Mouse (Mus musculus): ENCODE measurements around the gene Dus3l.
A peak's percentile ranks its signal among the peaks of the same experiment; 100 is the strongest.

Gene Dus3l

GRCm38 (mm10) chr17:56754271-56755185, 10.0 kb upstream of the Dus3l start:
- DNase-seq (ENCODE audit: low spot score), result no peak

DNA sequence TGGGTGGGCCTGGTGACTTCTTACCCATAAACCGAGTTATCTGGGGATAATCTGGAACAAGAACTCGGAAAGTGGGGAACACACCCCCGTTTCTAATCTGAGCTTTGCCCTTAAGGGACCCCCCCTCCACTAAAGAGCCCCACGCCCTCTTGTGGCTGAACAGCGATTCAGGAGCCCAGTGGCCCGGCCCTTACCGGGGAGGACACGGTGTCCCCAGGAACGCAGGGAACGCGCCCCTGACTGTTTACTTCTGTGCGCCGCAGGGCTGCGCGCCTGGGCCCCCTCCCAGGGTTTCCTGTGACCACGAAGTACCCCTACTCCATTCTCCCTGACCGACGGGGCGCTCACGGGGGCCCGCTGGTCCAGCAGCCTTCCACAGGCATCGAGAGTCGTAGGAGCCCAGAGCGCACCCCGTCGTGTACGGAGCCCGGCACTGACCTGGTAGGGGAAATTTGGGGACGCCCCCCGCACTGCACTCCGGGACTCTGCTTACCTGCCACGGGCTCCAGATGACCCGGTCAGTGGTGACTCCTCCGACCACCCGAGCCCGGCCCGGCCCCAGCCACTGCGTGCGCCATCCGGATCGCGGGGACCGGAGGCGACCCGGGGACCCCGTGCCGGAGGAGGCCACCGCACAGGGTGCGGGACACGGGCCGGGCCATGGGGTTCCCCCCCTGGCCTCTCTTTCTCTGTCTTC, 7.7 kb upstream of the Dus3l start:
- DNase-seq (ENCODE audit: low spot score), result peak; percentile 68

DNA sequence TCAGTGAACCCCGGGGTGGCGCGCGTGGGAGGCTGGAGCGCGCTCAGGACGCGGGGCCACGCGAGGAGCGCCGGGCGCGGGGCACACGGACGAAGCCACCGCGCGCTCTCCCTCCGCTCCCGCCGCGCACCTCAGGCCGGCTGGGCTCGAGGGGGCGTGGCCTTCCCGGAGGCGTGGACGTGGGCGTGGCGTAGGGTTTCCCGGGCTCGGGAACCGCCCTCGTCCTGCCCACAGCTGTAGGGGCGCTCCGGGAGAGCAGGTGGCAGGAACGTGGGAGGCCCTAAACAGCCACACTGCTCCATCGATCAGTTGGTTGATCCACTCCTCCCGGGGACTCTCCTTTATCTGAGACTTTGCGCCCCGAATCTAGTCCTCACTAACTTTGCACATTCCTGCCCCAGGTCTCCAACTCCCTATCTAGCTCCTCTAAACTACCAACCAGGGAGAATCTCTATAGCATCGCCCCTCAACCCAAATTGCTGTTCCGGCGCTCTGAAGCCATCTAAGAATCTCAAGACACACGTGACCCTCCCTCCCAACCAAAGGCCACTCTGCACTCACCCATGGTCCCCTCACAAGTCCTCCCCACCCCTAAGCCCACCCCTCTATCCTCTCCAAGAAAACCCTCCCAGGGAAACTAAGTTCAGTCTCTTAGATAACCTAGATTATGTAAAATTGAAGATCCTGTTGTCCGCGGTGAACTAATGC, 7.0 kb upstream of the Dus3l start, which contains the start of gene Nrtn:
Nrtn (minus strand) TSS at position 115 of the 708 bp plus-strand sequence.
- DNase-seq (ENCODE audit: low spot score), result peak; percentile 97

- peak; percentile 89 for DNase-seq (ENCODE audit: low spot score)
These were observed 6.4 kb upstream of the Dus3l start for GRCm38 (mm10) chr17:56758132-56758531.

DNA sequence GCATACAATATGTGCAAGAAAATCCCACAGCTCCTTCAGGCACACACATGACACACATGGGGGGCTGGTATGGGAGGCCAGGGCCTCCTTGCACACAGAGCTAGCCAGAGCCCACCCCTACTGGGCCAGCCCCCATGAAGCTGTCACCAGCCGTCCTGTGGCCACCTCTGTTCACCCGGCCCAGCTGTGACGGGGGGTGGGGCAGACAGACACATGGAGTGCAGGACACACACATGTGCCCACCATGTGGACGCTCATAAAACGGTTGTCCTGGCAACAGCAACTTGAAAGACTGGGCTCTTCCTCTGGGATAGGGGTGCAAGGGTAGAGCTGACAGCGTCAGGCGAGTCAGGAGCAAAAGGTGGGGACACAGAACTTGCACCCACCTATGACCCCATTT, 5.3 kb upstream of the Dus3l start:
- DNase-seq (ENCODE audit: low spot score), result no peak

DNA sequence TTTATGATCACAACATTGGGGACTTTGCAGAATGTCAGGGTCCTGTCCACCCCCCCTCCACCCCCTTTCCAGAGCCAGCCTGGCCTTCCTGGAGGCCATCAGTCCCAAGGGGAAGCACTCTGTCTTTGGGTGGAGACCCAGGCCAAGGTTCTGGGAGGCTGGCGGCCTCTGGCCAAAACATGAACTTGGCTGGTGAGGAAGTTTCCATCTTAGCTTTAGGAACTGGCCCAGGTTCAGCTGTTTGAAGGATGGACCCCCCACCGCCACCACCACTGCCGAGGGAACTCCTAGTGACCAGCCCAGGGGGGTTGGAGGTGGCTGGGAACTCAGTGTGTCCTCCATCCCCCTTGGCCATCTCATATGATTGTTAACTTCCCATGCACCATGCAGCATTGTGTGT, 3.5 kb upstream of the Dus3l start:
- DNase-seq (ENCODE audit: low spot score), result no peak

- DNase-seq (ENCODE audit: low spot score), result peak; percentile 95
These were observed 2.6 kb upstream of the Dus3l start for GRCm38 (mm10) chr17:56761991-56762410.

DNA sequence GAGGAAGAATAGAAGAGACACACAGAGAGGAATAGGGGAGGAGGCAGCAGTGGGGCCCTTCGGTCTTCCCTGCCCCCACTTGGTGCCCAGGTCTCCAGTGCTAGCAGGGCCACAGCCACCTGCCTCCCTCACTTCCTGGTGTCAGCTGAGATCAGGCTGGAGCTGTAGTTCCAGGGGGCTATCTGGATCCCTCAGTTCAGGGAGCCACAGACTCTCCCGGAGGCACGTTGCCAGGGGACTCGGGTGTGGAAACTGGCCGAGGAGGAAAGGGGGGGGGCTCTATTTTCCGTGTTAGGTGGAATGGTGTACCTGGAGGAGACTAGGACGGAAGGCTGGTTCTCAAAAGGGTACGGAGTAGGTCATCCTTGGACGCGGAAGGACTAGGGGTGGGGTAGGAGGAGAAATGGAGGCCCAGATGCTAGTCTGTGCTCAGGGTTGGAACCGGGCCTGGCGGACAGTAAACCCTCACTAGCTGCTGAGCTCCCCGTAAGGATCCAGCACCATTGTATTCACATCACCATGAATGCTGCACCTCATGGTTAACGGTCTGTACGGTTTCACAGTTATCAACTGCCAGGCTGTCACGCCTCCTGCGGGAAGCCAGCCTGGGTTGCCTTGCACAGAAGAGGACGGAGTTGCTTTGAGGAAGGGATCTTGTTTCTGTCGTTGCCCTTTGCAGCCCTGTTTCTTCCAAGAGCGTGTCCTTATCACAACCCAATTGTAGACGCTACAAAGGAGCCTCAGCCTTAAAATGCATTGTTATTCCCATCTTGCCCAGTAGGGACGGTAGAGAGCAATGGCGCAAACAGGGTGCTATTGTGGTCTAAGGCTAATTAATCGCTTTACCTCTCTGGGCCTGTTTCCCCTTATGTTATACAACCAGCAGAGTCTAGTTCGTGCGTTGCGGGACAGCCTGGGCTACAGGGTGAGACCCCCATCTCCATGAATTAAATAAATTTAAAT, 1.5 kb upstream of the Dus3l start:
- DNase-seq (ENCODE audit: low spot score), result peak; percentile 69

GRCm38 (mm10) chr17:56763741-56764250, 761 bp upstream of the Dus3l start:
- DNase-seq (ENCODE audit: low spot score), result no peak

GRCm38 (mm10) chr17:56765431-56765830, 874 bp downstream of the Dus3l start:
- DNase-seq (ENCODE audit: low spot score), result no peak

GRCm38 (mm10) chr17:56766631-56767405, 2.3 kb downstream of the Dus3l start:
- DNase-seq (ENCODE audit: low spot score), result no peak

- DNase-seq (ENCODE audit: low spot score), result no peak
These were observed 3.1 kb downstream of the Dus3l start for GRCm38 (mm10) chr17:56767531-56768135.

GRCm38 (mm10) chr17:56768941-56769340, 4.4 kb downstream of the Dus3l start:
- no peak for DNase-seq (ENCODE audit: low spot score)

GRCm38 (mm10) chr17:56769950-56770349, 5.4 kb downstream of the Dus3l start, which contains the start of gene Prr22:
TSS of gene Prr22 (plus strand) at chr17:56770250.
- no peak for DNase-seq (ENCODE audit: low spot score)

GRCm38 (mm10) chr17:56777568-56777967, 13.0 kb downstream of the Dus3l start:
- DNase-seq (ENCODE audit: low spot score), result peak; percentile 66

DNA sequence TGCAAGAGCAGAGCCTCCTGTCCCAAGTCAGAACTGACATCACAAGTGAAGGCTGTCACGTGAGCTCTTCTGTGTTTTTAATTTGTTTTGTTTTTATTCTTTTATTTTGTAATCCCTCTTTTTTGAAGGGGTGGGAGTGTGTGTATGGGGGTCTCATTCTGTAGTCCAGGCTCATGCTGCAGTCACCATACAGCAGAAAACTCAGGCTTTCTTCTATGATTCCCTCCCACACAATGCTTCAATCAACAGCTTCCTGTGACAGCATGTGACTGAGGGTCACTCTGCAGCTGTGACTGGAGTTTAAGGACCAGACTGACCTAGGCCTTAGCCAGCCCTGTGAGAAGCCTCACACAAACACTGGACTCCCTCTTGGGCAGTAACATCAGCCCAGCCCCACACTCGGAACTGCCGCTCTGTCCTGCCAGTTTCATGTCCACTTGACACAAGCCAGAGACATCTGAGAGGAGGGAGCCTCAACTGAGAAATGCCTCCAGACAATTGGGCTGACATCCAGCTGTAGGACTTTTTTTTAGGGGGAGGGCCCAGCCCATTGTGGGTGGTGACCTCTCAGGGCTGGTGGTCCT, 14.3 kb downstream of the Dus3l start:
- no peak for DNase-seq (ENCODE audit: low spot score)

DNA sequence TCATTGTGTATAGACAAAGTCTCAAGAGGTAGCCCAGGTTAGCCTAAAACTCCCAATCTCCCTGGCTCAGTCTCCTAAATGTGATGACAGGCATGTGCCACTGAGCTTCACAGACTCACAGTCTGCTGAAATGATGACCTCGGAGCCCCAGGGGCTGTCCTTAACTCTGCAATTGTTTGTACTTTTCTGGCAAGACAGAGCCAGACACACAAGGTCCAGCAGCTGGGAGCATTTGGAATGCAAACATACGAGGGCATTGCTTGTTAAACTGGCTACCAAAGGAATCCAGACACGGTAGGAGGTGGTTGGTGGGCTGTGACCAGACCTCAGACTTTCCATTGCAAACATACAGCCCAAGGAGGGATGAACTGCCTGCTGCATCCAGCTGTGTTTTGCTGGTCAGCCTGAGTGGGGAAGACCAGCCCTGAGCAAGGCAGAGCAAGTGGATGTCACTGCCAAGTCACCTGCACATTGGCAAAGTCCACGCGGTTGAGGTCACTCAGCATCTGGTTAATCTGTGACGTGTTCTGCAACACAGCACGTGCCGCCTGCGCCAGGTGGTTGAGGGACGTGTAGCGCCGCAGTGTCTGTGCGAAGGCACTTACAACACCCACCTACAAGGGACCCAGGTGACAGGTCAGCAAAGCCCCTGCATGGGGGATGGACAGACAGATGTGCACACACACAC, 15.9 kb downstream of the Dus3l start:
- no peak for DNase-seq (ENCODE audit: low spot score)

- no peak for DNase-seq (ENCODE audit: low spot score)
These were observed 24.3 kb downstream of the Dus3l start for GRCm38 (mm10) chr17:56788886-56789285.

- DNase-seq (ENCODE audit: low spot score), result no peak
These were observed 24.7 kb downstream of the Dus3l start for GRCm38 (mm10) chr17:56789286-56789685.
